Mouse (Mus musculus): ENCODE data around the gene Ly6g6f. TPM values are rescaled to one million over a fixed set of nuclear protein-coding genes. Genes with fewer than 3 reads are reported as not detected.

Ly6g6f gene
- polyA plus RNA-seq, 1 experiment from 2014 or later = not detected

GRCm38 (mm10) chr17:35071454-35071853 is 14.0 kb downstream of the Ly6g6f start:
- Histone ChIP-seq H3K4me1 (peaks cover 18% of the 10 kb centered on the region), H3K36me3 (no peaks in the 10 kb centered on the region), H3K4me3 (replicated peaks) (no peak overlapping the region), H3K9me3 (replicated peaks) (no peaks in the 10 kb centered on the region), H3K9ac (no peak overlapping the region), H3K27me3 (peaks cover 12% of the 10 kb centered on the region), H3K27ac (no peak overlapping the region), H3K4me2 (no peak overlapping the region)
- no peak for ATAC-seq (replicated peaks; ENCODE audit: low FRiP score)
- WGBS = 48% methylated on average over 9 of the region's 9 CpGs

DNA sequence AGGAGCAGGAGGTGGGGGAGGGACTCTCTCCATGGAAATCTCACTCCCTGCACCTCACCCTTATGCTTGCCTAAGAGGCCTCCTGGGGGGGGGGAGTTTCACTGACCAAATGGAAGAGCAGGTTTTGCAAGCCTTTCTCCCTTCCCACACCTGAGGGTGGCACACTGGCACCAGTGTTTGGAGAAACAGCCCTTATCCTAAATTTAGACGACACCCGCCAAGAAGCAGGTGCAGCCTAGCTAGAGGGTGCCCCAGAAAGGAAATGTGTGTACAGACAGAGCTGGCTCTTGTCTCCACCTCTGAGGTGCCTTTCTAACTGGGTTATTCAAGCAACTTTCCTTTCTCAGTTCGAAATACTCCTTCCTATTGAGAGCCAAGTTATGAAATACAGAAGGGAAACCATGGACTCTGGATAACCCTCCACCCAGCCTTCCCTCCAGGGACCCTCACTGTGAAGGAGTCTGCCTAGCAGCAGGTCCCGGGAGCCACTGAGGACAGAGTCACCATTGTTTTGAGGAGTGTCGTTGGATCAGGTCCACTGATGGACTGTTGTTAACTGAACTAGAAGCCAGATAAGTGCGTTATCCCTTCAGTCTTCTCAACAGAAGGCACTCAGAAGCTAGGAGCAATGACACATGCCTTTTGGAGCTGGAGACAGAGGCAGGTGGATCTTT is 14.7 kb downstream of the Ly6g6f start:
- peaks cover 19% of the 10 kb centered on the region for H3K27me3 ChIP-seq
- no peaks in the 10 kb centered on the region for H3K36me3 ChIP-seq
- H3K4me1 ChIP-seq = peaks cover 19% of the 10 kb centered on the region
- H3K27ac ChIP-seq = no peak overlapping the region
- no peak overlapping the region for H3K4me3 ChIP-seq (replicated peaks)
- H3K4me2 ChIP-seq = no peak overlapping the region
- no peak overlapping the region for H3K9ac ChIP-seq
- WGBS = 64% methylated on average over 6 of the region's 6 CpGs
- no peak for ATAC-seq (replicated peaks; ENCODE audit: low FRiP score)
- H3K9me3 ChIP-seq (replicated peaks) = no peaks in the 10 kb centered on the region

DNA sequence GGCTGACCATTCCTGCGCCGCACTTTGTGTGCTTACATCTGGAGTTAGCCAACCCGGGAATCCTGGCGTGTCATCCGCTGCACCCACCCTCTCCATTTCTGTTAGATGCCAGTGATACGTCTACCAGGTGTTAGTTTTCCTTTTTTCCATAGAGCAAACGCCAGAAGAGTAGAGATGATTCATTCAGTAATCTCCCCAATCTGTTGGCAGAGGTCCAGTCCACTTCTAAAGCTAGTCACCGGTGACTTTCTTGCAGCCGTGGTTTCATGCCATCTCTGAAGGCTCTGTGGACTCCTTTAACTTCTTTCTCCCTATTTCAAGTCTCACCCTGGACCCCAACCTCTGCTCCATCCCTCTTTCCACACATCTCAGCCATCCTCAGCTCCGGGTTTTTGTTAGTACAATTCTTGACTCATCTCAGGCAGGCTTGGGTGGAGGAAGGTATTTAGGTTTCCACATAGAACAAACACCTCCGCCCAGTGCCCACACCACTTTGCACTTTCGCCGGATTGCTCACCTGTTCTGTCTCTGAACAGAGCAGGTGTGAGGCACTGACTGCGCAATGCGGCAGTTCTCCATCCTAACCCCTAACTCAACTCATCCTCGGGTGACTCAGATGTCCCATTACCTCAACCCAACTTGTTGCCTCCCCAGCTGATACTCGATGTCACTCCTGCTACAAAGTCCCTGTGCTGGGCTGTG is 17.0 kb downstream of the Ly6g6f start:
- 77% methylated on average over 17 of the region's 17 CpGs for WGBS
- H3K9me3 ChIP-seq (replicated peaks) = no peaks in the 10 kb centered on the region

GRCm38 (mm10) chr17:35066084-35066483 is 19.3 kb downstream of the Ly6g6f start, which contains the start of gene Mpig6b:
Gene Mpig6b (minus strand): TSS chr17:35066184.
- Histone ChIP-seq H3K27me3 (peaks cover 22% of the 10 kb centered on the region), H3K36me3 (peaks cover 25% of the 10 kb centered on the region), H3K4me3 (replicated peaks) (peak within 1 kb of the TSS; percentile 37), H3K9me3 (replicated peaks) (no peaks in the 10 kb centered on the region), H3K27ac (peak within 1 kb of the TSS; percentile 78), H3K9ac (peak within 1 kb of the TSS; percentile 40), H3K4me1 (peaks cover 38% of the 10 kb centered on the region), H3K4me2 (peak within 1 kb of the TSS; percentile 76)
- 51% methylated on average over 10 of the region's 10 CpGs for WGBS
- ATAC-seq (replicated peaks; ENCODE audit: low FRiP score) = no peak

More for the DNA sequence above, 17.0 kb downstream of the Ly6g6f start:
- no peak overlapping the region for H3K9ac ChIP-seq
- peaks cover 38% of the 10 kb centered on the region for H3K4me1 ChIP-seq
- no peak overlapping the region for H3K27ac ChIP-seq
- peaks cover 22% of the 10 kb centered on the region for H3K27me3 ChIP-seq
- peaks cover 2% of the 10 kb centered on the region for H3K36me3 ChIP-seq
- no peak for ATAC-seq (replicated peaks; ENCODE audit: low FRiP score)
- H3K4me2 ChIP-seq = no peak overlapping the region
- no peak overlapping the region for H3K4me3 ChIP-seq (replicated peaks)

GRCm38 (mm10) chr17:35064951-35065947 is 20.2 kb downstream of the Ly6g6f start, which contains the start of gene Ly6g6c:
Gene Ly6g6c (plus strand): TSS chr17:35065388.
- Histone ChIP-seq H3K4me2 (peak within 1 kb of the TSS; percentile 76), H3K4me1 (peaks cover 43% of the 10 kb centered on the region), H3K9ac (peak within 1 kb of the TSS; percentile 40), H3K27me3 (peaks cover 22% of the 10 kb centered on the region), H3K4me3 (replicated peaks) (peak within 1 kb of the TSS; percentile 37), H3K36me3 (peaks cover 30% of the 10 kb centered on the region), H3K27ac (peak within 1 kb of the TSS; percentile 78), H3K9me3 (replicated peaks) (no peaks in the 10 kb centered on the region)
- peak; percentile 72 for ATAC-seq (replicated peaks; ENCODE audit: low FRiP score)
- 2% methylated on average over 48 of the region's 48 CpGs for WGBS

DNA sequence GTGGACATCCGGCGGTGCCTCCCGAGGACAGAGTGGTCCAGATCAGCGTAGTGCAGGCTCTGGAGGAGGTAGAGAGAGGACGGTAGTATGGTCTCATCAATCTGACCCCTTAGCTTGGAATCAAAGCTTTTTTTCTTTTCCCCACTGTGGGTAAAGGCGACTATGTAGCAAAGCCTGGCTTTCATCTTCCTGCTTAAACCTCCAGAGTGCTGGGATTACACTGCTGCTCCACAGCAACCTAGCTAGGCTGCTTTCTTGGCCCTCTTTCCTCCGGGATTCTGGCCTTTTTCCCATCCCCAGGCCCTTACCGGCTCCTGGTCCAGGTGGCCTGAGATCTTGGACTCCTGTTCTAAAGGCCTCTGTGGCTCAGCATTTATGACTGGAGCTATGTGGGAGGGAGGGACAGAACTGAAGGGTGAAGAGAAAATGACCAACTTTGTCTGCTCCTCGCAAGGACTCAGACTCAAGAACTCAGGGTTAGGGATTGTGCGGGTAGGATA is 21.0 kb downstream of the Ly6g6f start:
- no peak for ATAC-seq (replicated peaks; ENCODE audit: low FRiP score)
- H3K4me1 ChIP-seq = peaks cover 48% of the 10 kb centered on the region
- H3K4me2 ChIP-seq = peak overlapping the region; percentile 76
- peaks cover 30% of the 10 kb centered on the region for H3K36me3 ChIP-seq
- peak overlapping the region; percentile 37 for H3K4me3 ChIP-seq (replicated peaks)
- 33% methylated on average over 10 of the region's 10 CpGs for WGBS
- H3K9ac ChIP-seq = no peak overlapping the region
- H3K27ac ChIP-seq = peak overlapping the region; percentile 78
- peaks cover 22% of the 10 kb centered on the region for H3K27me3 ChIP-seq
- H3K9me3 ChIP-seq (replicated peaks) = no peaks in the 10 kb centered on the region

DNA sequence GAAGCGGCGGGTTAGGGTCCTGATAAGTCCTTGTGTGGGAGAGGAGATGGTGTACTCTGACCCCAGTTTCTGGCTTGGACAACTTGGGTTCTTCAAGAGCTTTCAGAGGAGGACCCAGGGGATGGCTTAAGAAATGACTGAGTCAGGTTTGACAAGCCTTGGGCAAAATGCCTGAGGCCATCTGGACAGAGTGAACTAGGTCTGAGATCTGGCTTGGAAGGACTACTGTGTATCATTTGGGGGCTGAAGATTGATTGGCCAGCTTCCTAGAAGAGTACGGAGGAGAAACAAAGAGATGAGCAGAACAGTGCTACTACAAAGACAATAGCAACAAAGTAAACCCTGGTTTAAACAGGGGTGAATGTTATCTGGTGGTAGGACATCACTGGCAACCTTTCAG is 21.9 kb downstream of the Ly6g6f start:
- Histone ChIP-seq H3K27ac (no peak overlapping the region), H3K4me2 (no peak overlapping the region), H3K36me3 (peaks cover 30% of the 10 kb centered on the region), H3K9me3 (replicated peaks) (no peaks in the 10 kb centered on the region), H3K9ac (no peak overlapping the region), H3K27me3 (peaks cover 22% of the 10 kb centered on the region), H3K4me3 (replicated peaks) (no peak overlapping the region), H3K4me1 (peaks cover 52% of the 10 kb centered on the region)
- no peak for ATAC-seq (replicated peaks; ENCODE audit: low FRiP score)
- WGBS = 85% methylated on average over 3 of the region's 3 CpGs

GRCm38 (mm10) chr17:35061299-35061698 is 24.1 kb downstream of the Ly6g6f start:
- H3K4me3 ChIP-seq (replicated peaks) = no peak overlapping the region
- peak overlapping the region; percentile 74 for H3K4me2 ChIP-seq
- peaks cover 51% of the 10 kb centered on the region for H3K36me3 ChIP-seq
- ATAC-seq (replicated peaks; ENCODE audit: low FRiP score) = no peak
- H3K27ac ChIP-seq = no peak overlapping the region
- peaks cover 9% of the 10 kb centered on the region; the same call in 1 of the 2 replicates for H3K27me3 ChIP-seq
- H3K9me3 ChIP-seq (replicated peaks) = no peaks in the 10 kb centered on the region
- no peak overlapping the region for H3K9ac ChIP-seq
- H3K4me1 ChIP-seq = peaks cover 58% of the 10 kb centered on the region
- WGBS = 80% methylated on average over 8 of the region's 8 CpGs

GRCm38 (mm10) chr17:35060737-35061297 is 24.6 kb downstream of the Ly6g6f start:
- Histone ChIP-seq H3K36me3 (peaks cover 56% of the 10 kb centered on the region), H3K9ac (peak overlapping the region; percentile 86; the same call in 1 of the 2 replicates), H3K9me3 (replicated peaks) (no peaks in the 10 kb centered on the region), H3K27me3 (peaks cover 4% of the 10 kb centered on the region; the same call in 1 of the 2 replicates), H3K4me2 (peak overlapping the region; percentile 74), H3K4me1 (peaks cover 57% of the 10 kb centered on the region), H3K4me3 (replicated peaks) (peak overlapping the region; percentile 83), H3K27ac (no peak overlapping the region)
- WGBS = 55% methylated on average over 22 of the region's 22 CpGs
- no peak for ATAC-seq (replicated peaks; ENCODE audit: low FRiP score)

DNA sequence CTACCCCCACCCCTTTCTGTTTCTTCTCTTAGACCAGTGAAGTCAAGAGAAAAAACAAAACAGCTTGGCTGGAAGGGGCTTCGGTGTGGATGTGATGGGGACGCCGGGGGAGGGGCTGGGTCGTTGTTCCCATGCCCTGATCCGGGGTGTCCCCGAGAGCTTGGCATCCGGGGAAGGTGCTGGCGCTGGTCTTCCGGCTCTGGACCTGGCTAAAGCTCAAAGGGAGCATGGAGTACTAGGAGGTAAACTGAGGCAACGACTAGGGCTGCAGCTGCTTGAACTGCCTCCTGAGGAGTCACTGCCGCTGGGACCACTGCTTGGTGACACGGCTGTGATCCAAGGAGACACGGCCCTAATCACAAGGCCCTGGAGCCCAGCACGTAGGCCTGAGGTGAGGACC is 25.3 kb downstream of the Ly6g6f start:
- H3K9ac ChIP-seq = peak overlapping the region; percentile 86
- H3K27me3 ChIP-seq = no peaks in the 10 kb centered on the region
- no peaks in the 10 kb centered on the region for H3K9me3 ChIP-seq (replicated peaks)
- H3K4me1 ChIP-seq = peaks cover 52% of the 10 kb centered on the region
- H3K4me3 ChIP-seq (replicated peaks) = peak overlapping the region; percentile 83
- no peak for ATAC-seq (replicated peaks; ENCODE audit: low FRiP score)
- WGBS = 24% methylated on average over 14 of the region's 14 CpGs
- H3K4me2 ChIP-seq = peak overlapping the region; percentile 74
- peak overlapping the region; percentile 97 for H3K27ac ChIP-seq
- peaks cover 63% of the 10 kb centered on the region for H3K36me3 ChIP-seq

Data from kidney, embryonic 15.5 days (tissue).